Mouse (Mus musculus): ENCODE measurements around the gene Naalad2.
A peak's percentile ranks its signal among the peaks of the same experiment; 100 is the strongest.
"Not testable (repeated sequence)": the region's sequence is repeated elsewhere in the genome, so short reads cannot be mapped to it uniquely, and the experiment has no call there.

The Naalad2 gene

DNA sequence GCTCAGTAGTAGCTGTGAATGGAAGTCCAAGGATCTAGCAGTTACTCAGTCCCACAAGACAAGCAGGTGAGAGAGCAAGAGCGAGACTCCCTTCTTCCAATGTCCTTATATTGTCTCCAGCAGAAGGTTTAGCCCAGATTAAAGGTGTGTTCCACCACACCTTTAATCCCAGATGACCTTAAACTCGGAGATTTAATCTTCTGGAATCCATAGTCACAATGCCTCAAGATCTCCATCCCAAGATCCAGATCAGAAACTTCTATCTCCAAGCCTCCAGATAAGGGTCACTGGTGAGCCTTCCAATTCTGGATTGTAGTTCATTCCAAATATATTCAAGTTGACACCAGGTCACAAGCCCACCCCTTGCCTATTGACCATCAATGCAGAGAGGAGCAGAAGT is at the start of gene Naalad2:
Gene Naalad2 (minus strand): TSS at position 101 of the 400 bp plus-strand sequence.
- DNase-seq: not testable (repeated sequence)

DNA sequence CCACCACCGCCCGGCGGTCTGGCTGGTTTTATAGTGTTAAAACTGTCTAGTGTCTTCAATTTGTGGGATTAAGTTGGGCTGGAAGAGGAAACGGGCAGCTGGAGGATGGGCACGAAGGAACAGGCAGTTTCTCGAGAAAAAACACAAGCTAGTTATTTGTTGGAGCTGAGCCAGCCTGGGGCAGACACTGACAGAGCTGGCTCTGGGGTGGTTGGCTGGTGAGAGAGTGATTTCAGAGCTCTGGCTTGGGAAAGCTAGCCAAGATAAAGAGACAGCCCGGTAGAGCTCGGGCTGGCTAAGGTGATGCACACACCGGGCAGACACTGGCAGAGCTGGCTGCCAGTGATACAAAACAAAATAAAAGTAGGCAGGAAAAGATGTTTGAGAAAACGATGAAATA is 28.9 kb upstream of the Naalad2 start:
- no peak for DNase-seq

DNA sequence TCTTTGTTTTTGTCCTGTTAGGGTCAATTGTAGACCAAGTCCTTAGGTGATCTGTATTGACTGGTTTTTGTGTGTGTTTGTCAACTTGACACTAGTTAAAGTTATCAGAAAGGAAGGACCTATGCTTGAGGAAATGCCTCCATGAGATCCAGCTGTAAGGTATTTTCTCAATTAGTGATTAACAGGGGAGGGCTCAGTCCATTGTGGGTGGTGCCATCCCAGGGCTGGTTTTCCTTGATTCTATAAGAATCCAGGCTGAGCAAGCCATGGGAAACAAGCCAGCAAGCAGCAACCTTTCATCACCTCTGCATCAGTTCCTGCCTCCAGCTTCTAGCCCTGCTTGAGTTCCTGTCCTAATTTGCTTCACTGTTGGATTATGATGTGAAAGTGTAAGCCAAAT is 27.6 kb upstream of the Naalad2 start, which contains the start of gene Mbd3l2:
Gene Mbd3l2 (plus strand): TSS at position 301 of the 400 bp plus-strand sequence.
- no peak for DNase-seq

DNA sequence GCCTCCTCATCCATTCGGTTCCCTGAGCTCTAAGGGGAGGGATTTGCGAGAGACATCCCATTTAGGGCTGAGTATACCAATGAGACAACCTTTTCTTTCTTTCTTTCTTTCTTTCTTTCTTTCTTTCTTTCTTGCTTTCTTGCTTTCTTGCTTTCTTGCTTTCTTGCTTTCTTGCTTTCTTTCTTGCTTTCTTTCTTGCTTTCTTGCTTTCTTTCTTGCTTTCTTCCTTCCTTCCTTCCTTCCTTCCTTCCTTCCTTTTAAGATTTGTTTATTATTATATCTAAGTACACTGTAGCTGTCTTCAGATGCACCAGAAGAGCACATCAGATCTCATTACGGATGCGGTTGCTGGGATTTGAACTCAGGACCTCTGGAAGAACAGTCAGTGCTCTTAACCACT is 9.6 kb upstream of the Naalad2 start:
- DNase-seq: not testable (repeated sequence)

DNA sequence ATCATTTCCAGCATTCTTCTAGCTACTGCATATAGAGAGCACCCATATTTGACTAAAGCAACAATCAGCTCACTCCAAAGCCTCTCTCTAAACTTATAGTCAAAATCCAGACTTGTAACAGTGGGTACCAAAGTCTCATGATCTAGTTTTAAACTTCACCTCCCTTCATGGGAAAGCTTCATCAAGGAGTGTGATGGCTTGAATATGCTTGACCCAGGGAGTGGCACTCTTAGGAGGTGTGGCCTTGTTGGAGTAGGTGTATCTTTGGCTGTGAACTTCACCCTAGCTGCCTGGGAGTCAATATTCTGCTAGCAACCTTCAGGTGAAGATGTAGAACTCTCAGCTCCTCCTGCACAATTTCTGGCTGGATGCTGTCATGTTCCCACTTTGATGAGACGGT is 1.3 kb upstream of the Naalad2 start, which contains the start of gene Ubtfl1:
Gene Ubtfl1 (plus strand): TSS at position 301 of the 400 bp plus-strand sequence.
- no peak for DNase-seq

DNA sequence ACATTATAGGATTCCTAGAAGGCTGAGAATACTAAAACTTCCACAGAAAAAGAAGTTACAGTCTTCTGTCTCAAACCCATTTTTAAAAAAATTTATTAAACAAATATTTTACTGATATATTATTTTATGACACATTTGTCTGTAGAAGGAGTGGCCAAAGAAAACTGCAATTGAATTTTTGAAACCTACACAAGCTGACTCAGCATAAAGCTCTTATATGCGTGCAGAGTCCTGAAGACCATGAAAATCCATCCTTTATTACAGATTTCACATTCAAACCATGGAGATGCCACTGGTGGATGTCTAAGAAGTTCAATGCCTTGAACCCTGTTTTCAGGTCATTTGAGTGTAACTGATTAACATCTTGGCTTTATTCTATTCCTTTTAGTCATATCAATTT is 3.2 kb downstream of the Naalad2 start:
- DNase-seq: no peak

DNA sequence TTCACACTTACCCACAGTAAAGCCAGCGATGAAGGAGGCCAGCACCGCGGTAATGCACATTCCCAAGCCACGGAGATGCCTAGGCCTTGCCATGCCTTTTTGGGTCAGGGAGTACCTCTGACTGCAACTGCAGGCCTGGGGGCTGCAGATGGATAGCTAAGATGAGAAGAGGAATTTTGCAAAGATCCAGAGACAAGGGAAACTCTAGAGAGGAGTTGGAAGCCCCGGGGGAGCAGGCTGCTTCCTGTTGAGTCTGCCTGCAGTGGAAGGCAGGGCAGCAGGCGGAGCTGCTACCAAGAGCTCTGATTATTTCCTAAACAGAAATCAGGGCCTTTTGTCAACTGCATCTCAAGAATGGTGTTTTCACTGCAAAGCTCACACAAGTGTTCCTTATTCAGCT is 17.0 kb downstream of the Naalad2 start:
- DNase-seq: peak; percentile 14

DNA sequence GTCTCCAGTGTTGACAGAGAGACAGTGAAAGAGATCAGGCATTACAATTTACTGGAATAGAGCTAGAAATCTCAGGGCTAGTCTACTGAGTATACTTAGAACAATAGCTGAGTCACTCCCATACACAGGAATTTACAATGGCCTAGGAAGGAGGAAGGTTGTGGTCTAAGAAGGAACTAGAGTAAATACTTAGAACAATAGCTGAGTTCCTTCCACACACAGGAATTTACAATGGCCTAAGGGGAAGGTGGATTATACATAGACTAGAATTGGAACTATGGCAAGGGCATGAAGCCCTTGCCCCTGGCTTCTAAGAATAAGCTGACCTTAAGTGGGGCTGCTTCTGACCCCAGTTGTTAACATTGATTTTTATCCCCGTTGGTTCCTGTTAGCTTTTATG is 29.8 kb downstream of the Naalad2 start:
- DNase-seq: not testable (repeated sequence)

DNA sequence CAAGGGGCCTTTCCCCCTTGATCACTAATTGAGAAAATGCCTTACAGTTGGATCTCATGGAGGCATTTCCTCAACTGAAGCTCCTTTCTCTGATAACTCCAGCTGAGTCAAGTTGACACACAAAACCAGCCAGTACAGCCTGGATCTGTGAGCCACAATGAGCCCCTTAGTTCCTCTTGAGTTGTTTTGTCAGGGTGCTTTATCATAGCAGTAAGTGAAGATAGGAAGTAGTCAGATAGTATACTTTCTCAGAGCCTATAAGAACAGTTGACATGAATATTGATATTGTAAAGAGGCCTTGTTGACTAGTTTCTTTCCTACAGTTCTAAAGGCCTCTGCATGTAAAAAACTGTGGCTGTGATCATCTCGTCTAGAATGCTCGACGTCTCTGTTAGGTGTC is 82.8 kb downstream of the Naalad2 start:
- no peak for DNase-seq

DNA sequence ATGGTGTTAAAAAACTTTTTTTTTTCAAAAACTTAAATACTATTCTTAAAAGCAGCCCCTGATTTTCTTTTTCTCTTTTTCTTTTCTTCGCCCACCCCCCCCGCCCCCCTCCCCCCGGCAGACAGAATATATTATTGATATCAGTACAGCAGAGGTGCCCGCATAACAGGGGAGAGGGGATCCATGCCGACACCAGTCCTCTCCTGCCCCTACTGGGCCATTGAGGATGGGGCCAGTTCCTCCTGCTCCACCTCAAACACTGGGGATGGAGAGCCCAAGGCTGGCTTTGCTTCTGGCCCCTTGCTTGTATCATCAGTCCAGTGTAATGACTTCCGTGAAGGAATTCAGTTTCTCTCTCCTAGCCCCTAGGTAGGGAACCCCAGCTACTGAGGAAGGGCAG is 104.5 kb downstream of the Naalad2 start:
- DNase-seq: no peak

DNA sequence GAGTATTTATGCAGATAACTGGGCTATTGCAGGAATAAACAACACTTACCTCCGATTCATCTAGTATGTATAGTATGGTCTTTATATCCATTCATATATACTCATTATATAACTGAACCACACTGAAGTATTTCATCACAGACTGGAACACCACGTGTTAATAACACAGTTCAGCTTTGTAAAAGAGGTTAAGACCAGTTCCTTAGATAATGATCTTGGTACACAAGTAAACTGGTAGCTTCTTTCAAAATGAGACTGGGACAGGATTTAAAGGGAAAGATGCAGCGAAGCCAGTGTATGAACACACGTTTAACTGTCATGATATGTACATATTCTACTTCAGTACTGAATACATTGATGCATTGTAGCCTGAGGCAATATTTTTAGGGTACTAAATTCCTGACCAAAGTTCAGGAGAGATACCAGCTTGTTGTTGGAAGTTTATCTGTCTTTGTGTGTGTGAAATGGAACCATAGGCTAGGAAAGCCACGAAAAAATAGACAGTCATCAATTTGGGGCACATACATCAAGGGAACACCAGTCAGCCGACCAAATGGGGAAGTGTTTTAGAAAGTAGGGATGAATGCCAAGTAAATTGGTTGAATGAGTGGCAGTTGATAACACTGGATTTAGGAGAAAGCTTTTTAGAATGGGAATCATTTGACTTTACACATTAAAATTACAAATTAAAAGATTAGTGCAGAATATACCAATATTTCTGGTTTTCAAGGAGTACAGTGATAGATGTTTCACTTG is 109.6 kb downstream of the Naalad2 start:
- DNase-seq: no peak

DNA sequence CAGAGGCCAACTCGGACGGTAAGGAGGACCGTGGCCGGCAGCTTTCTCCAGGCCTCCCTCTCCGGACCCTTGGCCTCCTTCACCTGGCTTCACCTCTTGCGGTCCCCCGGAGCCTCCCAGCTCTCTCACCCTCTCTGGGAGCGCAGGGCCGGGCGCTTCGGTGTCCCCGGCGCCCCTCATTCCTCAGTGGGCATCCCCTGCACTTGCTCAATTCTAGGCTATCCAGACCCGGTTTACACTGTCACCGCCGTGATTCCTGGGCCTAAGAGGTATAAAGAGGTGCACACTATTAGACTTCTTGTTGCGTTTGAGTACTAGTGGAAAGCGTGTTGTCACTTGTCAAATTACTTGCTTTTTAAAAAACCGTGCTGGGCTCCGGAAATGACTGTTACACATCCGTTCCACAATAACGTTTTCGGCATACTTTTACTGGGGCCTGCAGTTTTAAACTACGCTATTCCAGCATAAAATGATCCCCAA is 110.3 kb downstream of the Naalad2 start:
- DNase-seq: no peak

DNA sequence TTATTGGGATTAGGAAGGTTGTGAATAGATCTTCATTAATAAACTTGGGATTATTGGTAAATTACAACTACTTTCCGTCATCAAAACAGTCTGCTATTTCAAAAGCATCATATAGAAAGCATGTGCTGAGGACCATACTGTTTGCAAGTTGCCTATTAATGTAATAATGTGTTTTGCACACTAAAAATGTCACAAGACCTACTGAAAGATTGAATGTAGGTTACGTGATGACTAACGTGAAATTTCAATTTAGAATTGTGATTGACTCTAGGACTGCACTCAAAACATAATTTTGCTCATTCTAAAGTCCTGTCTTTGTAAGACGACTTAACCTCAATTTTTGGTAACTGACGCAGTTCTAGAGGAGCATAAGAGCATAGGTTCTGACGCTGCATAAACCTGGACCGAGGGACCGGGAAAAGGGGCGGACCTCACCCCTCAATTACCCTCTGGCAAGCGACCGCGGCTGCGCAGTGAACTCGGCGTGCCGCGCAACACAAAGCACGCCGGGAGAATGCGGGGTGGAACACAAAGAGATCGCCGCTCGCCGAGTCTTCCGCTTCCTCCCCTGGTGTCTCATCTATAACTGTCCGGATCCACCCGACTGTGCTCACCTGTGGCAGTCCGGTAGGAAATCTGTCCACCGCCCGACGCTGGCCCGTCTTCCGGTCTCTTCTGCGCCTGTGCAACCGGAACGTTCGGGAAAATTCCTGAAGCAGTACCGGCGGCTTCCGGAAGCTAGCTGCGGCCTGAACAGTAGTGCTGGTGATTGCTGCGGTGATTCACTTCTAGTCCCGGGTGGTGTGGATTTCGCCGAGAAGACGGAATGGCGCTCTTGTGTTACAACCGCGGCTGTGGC is 111.0 kb downstream of the Naalad2 start, which contains the start of gene Chordc1:
Gene Chordc1 (plus strand): TSS at position 555 of the 859 bp plus-strand sequence.
- DNase-seq: peak; percentile 97

DNA sequence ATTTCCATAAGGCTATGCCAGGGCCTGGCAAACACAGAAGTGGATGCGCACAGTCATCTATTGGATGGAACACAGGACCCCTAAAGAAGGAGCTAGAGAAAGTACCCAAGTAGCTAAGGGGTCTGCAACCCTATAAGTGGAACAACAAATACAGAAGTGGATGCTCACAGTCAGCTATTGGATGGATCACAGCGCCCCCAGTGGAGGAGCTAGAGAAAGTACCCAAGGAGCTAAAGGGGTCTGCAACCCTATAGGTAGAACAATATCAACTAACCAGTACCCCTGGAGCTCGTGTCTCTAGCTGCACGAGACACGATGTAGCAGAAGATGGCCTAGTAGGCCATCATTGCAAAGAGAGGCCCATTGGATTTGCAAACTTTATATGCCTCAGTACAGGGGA is 124.1 kb downstream of the Naalad2 start:
- DNase-seq: not testable (repeated sequence)

DNA sequence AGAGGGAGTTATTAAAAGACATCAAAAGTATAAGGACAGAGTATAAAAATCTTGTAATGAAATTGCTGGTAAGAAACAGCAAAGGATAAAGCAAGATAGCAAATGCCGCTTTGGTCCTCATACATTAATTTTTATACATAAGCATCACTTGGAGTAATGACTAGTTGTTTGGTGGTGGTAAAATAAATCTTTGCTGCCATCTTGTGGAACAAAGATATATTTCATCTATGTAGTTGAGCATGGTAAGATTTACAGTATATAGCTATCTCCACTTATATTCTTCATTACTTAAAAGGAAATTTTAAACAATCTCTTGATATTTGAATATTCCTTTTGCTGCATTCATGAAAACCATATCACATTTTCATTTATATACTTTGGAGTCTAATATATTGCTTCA is 125.3 kb downstream of the Naalad2 start:
- DNase-seq: no peak

DNA sequence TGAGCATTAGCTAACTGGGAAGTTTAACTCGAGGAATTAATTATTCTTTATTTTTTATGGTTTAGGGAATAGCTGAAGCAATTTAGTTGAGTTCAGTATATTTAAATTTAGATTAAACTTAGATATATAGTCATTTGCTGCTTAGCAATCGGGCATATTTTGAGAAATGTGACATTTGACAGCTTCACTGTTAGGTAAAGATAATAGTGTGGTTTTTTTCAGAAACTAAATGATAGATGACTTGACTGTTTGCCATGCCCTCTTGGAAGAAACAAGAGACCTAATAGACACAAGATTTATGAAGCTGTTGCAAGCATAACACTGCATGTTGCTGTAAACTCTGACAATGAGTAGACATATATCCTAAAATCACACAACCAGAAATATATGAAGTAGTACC is 126.0 kb downstream of the Naalad2 start:
- no peak for DNase-seq

DNA sequence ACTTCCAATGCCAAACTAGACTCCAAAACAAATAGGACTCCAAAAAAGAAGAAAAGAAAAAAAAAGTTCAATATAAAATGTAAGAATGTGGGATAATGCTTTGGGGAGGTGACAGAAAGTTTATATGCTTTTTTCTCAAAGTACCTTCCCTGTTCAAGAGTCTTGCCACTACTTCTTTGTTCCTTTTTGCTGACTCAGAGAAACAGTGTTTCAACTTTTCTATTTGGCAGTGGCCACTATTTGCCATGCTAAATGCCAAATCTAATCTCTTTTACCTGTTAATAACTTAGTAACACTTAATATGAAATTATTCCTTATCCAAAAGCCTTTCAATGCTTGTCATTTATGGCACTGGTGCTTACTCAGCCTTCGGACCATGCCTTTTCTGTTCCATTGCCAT is 126.9 kb downstream of the Naalad2 start:
- DNase-seq: no peak

All from kidney, postnatal 14 days (tissue).